Comparison of ENCODE assay signal across 17 mouse cellular contexts in genomic region chr7:132356881-132357840, GRCm38 (mm10). TPM values are rescaled to one million over a fixed set of nuclear protein-coding genes. Genes with fewer than 3 reads are reported as not detected.
A peak's percentile ranks its signal among the peaks of the same experiment; 100 is the strongest.
DNase-seq lines count a peak whose midpoint lies in the region; ATAC-seq and TF ChIP-seq lines count a peak whose summit lies in the region.
"Had no signal": no experiment of that assay in that cellular context is flagged by ENCODE, and none has a peak within 500 bp of the region (broad histone marks: within the 10 kb centered on the region; RNA-seq: fewer than 3 reads in every experiment).

No protein-coding gene starts in this region.

- no peaks in the 10 kb centered on the region for H3K36me3 ChIP-seq in liver, postnatal 0 days (replicated peaks; ENCODE audit: insufficient read depth, low read length)
- no peaks in the 10 kb centered on the region for H3K36me3 ChIP-seq in liver, embryonic 12.5 days
- H3K36me3 ChIP-seq in MEL (ENCODE audit: control insufficient read depth in 1 of 2, insufficient read depth in 2 of 2, low read length in 2 of 2), result peaks cover 0 to 18% of the 10 kb centered on the region in 2 experiments; a peak in 3 of 4 replicates
- H3K36me3 ChIP-seq in embryonic facial prominence, embryonic 15.5 days, result no peaks in the 10 kb centered on the region
- H3K36me3 ChIP-seq: forebrain, embryonic 15.5 days; heart, embryonic 13.5 days; hindbrain, embryonic 12.5 days had no signal

- ATAC-seq in liver, postnatal 0 days, result no peak
- no peak for ATAC-seq in liver, embryonic 12.5 days
- no peak for ATAC-seq in embryonic facial prominence, embryonic 15.5 days (ENCODE audit: insufficient number of reproducible peaks, low FRiP score, low TSS enrichment, low read depth)
- ATAC-seq in activated CD4-positive, CD25-positive, alpha-beta regulatory T cell, adult 4 months, result no peak
- ATAC-seq: forebrain, embryonic 15.5 days; hindbrain, postnatal 0 days had no signal

- TF ChIP-seq POLR2A in MEL (IDR thresholded peaks at IDR 0.05; ENCODE audit: control insufficient read depth in 1 of 2, insufficient read depth in 1 of 2, low read depth in 1 of 2, low read length in 2 of 2, poor library complexity in 1 of 2), result peak in 1 of 2 experiments; percentile 39; a peak in 2 of 4 replicates
- no peak for TF ChIP-seq POLR2A in bone marrow, adult 2 months (IDR thresholded peaks at IDR 0.05; ENCODE audit: borderline replicate concordance, control insufficient read depth, low read depth, low read length)

- TF ChIP-seq EP300 in liver, postnatal 0 days (IDR thresholded peaks at IDR 0.05; ENCODE audit: low read depth), result no peak
- TF ChIP-seq EP300 in MEL (IDR thresholded peaks at IDR 0.05; ENCODE audit: low read depth in 1 of 2, low read length in 2 of 2), result no peak

- H3K9me3 ChIP-seq in liver, postnatal 0 days (ENCODE audit: low read length), result no peaks in the 10 kb centered on the region
- H3K9me3 ChIP-seq in liver, embryonic 12.5 days (replicated peaks), result no peaks in the 10 kb centered on the region
- H3K9me3 ChIP-seq in MEL (replicated peaks; ENCODE audit: insufficient read depth, low read length), result no peaks in the 10 kb centered on the region
- no peaks in the 10 kb centered on the region for H3K9me3 ChIP-seq in embryonic facial prominence, embryonic 15.5 days (replicated peaks)
- H3K9me3 ChIP-seq: forebrain, embryonic 15.5 days; heart, embryonic 13.5 days; hindbrain, embryonic 12.5 days had no signal

- H3K27ac ChIP-seq in liver, postnatal 0 days (ENCODE audit: low read depth), result peak overlapping the region; percentile 49
- H3K27ac ChIP-seq in liver, embryonic 12.5 days, result no peak overlapping the region
- H3K27ac ChIP-seq in MEL (ENCODE audit: control insufficient read depth, low read depth, low read length), result no peak overlapping the region
- H3K27ac ChIP-seq in bone marrow, adult 2 months (ENCODE audit: control insufficient read depth, insufficient read depth, low read depth, low read length, poor library complexity), result peak overlapping the region; percentile 74
- peak overlapping the region; percentile 52; the same call in 1 of the 2 replicates for H3K27ac ChIP-seq in embryonic facial prominence, embryonic 15.5 days (replicated peaks)
- H3K27ac ChIP-seq: forebrain, embryonic 15.5 days; heart, embryonic 13.5 days; hindbrain, embryonic 12.5 days; hindbrain, postnatal 0 days had no signal

- no peak overlapping the region for H3K9ac ChIP-seq in liver, postnatal 0 days (replicated peaks)
- no peak overlapping the region for H3K9ac ChIP-seq in liver, embryonic 12.5 days
- H3K9ac ChIP-seq in MEL (ENCODE audit: control insufficient read depth, low read depth, low read length, poor library complexity, severe bottlenecking), result no peak overlapping the region
- no peak overlapping the region for H3K9ac ChIP-seq in embryonic facial prominence, embryonic 15.5 days
- H3K9ac ChIP-seq: forebrain, embryonic 15.5 days; heart, embryonic 13.5 days; hindbrain, embryonic 12.5 days had no signal

- no peak for TF ChIP-seq CTCF in liver, postnatal 0 days (IDR thresholded peaks at IDR 0.05; ENCODE audit: low read depth)
- no peak for TF ChIP-seq CTCF in MEL (IDR thresholded peaks at IDR 0.05 in 2 of 3, conservative IDR thresholded peaks at IDR 0.05 in 1 of 3; ENCODE audit: control insufficient read depth in 1 of 3, insufficient read depth in 1 of 3, low read depth in 2 of 3, low read length in 3 of 3, poor library complexity in 1 of 3, severe bottlenecking in 1 of 3)
- TF ChIP-seq CTCF in bone marrow, adult 2 months (IDR thresholded peaks at IDR 0.05; ENCODE audit: control insufficient read depth, insufficient read depth, low read length), result no peak

- H3K4me3 ChIP-seq in liver, postnatal 0 days (ENCODE audit: low read depth, low read length), result no peak overlapping the region
- H3K4me3 ChIP-seq in liver, embryonic 12.5 days, result no peak overlapping the region
- no peak overlapping the region for H3K4me3 ChIP-seq in MEL (ENCODE audit: control insufficient read depth in 1 of 2, insufficient read depth in 1 of 2, low read depth in 2 of 2, low read length in 2 of 2)
- no peak overlapping the region for H3K4me3 ChIP-seq in bone marrow, adult 2 months (replicated peaks; ENCODE audit: control insufficient read depth, low read depth, low read length)
- H3K4me3 ChIP-seq in embryonic facial prominence, embryonic 15.5 days (replicated peaks), result no peak overlapping the region
- H3K4me3 ChIP-seq: forebrain, embryonic 15.5 days; heart, embryonic 13.5 days; hindbrain, embryonic 12.5 days had no signal

- peaks cover 12% of the 10 kb centered on the region for H3K4me1 ChIP-seq in liver, postnatal 0 days (ENCODE audit: insufficient read depth)
- H3K4me1 ChIP-seq in liver, embryonic 12.5 days, result peaks cover 9% of the 10 kb centered on the region; the same call in 1 of the 2 replicates
- peaks cover 0 to 35% of the 10 kb centered on the region in 2 experiments; a peak in 2 of 4 replicates for H3K4me1 ChIP-seq in MEL (ENCODE audit: control insufficient read depth in 1 of 2, insufficient read depth in 2 of 2, low read length in 2 of 2)
- peaks cover 15% of the 10 kb centered on the region for H3K4me1 ChIP-seq in bone marrow, adult 2 months (ENCODE audit: control insufficient read depth, insufficient read depth, low read length)
- H3K4me1 ChIP-seq in embryonic facial prominence, embryonic 15.5 days, result peaks cover 16% of the 10 kb centered on the region
- H3K4me1 ChIP-seq: forebrain, embryonic 15.5 days had no signal

- no peak for DNase-seq in liver, postnatal 0 days
- DNase-seq in MEL (ENCODE audit: low read depth, low spot score), result peak; percentile 60
- no peak for DNase-seq in frontal cortex, adult 2 months (ENCODE audit: extremely low spot score in 1 of 2, low spot score in 1 of 2)
- no peak for DNase-seq in layer of hippocampus, adult 8-10 months (ENCODE audit: low spot score in 2 of 2)
- DNase-seq: adrenal gland, postnatal 10 days; cerebellum, adult 18-20 months; cerebellum, postnatal 10 days; gastrocnemius, postnatal 25 days; heart, postnatal 36 days had no signal

- H3K4me2 ChIP-seq in liver, postnatal 0 days (ENCODE audit: low read depth, low read length), result no peak overlapping the region
- no peak overlapping the region for H3K4me2 ChIP-seq in liver, embryonic 12.5 days
- H3K4me2 ChIP-seq in embryonic facial prominence, embryonic 15.5 days (replicated peaks), result no peak overlapping the region
- H3K4me2 ChIP-seq: forebrain, embryonic 15.5 days; heart, embryonic 13.5 days; hindbrain, embryonic 12.5 days had no signal

- no peak for TF ChIP-seq RAD21 in MEL (IDR thresholded peaks at IDR 0.05; ENCODE audit: low read depth, low read length)

- no peaks in the 10 kb centered on the region for H3K79me2 ChIP-seq in MEL (ENCODE audit: control insufficient read depth, insufficient read depth, low read length, poor library complexity)

- H3K27me3 ChIP-seq in liver, postnatal 0 days (ENCODE audit: insufficient read depth, low read length), result no peaks in the 10 kb centered on the region
- no peaks in the 10 kb centered on the region for H3K27me3 ChIP-seq in liver, embryonic 12.5 days (replicated peaks)
- H3K27me3 ChIP-seq in MEL (ENCODE audit: control insufficient read depth in 1 of 2, insufficient read depth in 2 of 2, low read length in 2 of 2), result no peaks in the 10 kb centered on the region
- no peaks in the 10 kb centered on the region for H3K27me3 ChIP-seq in embryonic facial prominence, embryonic 15.5 days
- H3K27me3 ChIP-seq: forebrain, embryonic 15.5 days; heart, embryonic 13.5 days; hindbrain, embryonic 12.5 days had no signal

- 66% methylated on average over 10 of the region's 10 CpGs for WGBS in liver, postnatal 0 days (ENCODE audit: insufficient replicate concordance)
- 53% methylated on average over 10 of the region's 10 CpGs for WGBS in liver, embryonic 12.5 days (ENCODE audit: insufficient replicate concordance)
- WGBS in bone marrow, adult 2 months, result 60% methylated on average over 10 of the region's 10 CpGs
- WGBS in embryonic facial prominence, embryonic 15.5 days, result 43% methylated on average over 10 of the region's 10 CpGs

TF ChIP-seq in MEL, 35 proteins besides CTCF, POLR2A, EP300 and RAD21 (continues in another document):
- TF ChIP-seq MAFK (IDR thresholded peaks at IDR 0.05; ENCODE audit: borderline replicate concordance, low read depth, low read length), result no peak; the same call in 1 of the 2 replicates
- no peak for TF ChIP-seq TCF12 (IDR thresholded peaks at IDR 0.05; ENCODE audit: low read depth, low read length)
- no peak for TF ChIP-seq RCOR1 (IDR thresholded peaks at IDR 0.05; ENCODE audit: low read depth, low read length)
- peak; percentile 6; the same call in 1 of the 2 replicates for TF ChIP-seq SMC3 (IDR thresholded peaks at IDR 0.05; ENCODE audit: low read depth, low read length)
- TF ChIP-seq TAL1 (IDR thresholded peaks at IDR 0.05; ENCODE audit: low read length), result no peak
- TF ChIP-seq CHD1 (IDR thresholded peaks at IDR 0.05; ENCODE audit: low read depth, low read length), result 0 out of 2 replicates have a peak, but pooled peaks have one; percentile 46
- TF ChIP-seq BHLHE40 (IDR thresholded peaks at IDR 0.05; ENCODE audit: borderline replicate concordance, low read depth, low read length), result 0 out of 2 replicates have a peak, but pooled peaks have one; percentile 13
- no peak for TF ChIP-seq GATA1 (IDR thresholded peaks at IDR 0.05; ENCODE audit: low read depth, low read length)
- TF ChIP-seq NRF1 (IDR thresholded peaks at IDR 0.05; ENCODE audit: insufficient read depth, low read depth, low read length, poor library complexity, severe bottlenecking), result no peak
- no peak for TF ChIP-seq E2F4 (IDR thresholded peaks at IDR 0.05; ENCODE audit: borderline replicate concordance, low read depth, low read length)
- no peak for TF ChIP-seq ELF1 (IDR thresholded peaks at IDR 0.05; ENCODE audit: low read depth, low read length)
- TF ChIP-seq ETS1 (IDR thresholded peaks at IDR 0.05; ENCODE audit: low read depth, low read length), result no peak
- no peak for TF ChIP-seq MXI1 (IDR thresholded peaks at IDR 0.05; ENCODE audit: low read depth, low read length)

RNA-seq across cellular contexts. Expression of gene Chst15, which starts 40.1 kb away (rescaled TPM):
- polyA plus RNA-seq in liver, postnatal 0 days (2015; fragmentation: Nextera tagmentation; extraction: Ambion mirVana), result 4.2 and 5.4 TPM in 2 replicates
- polyA plus RNA-seq in liver, embryonic 12.5 days (2016; fragmentation: Nextera tagmentation; extraction: Ambion mirVana), result 8.9 and 9.5 TPM in 2 replicates
- total RNA-seq in MEL (2012; rRNA removed), result 14.3 and 14.9 TPM in 2 replicates
- 10 to 100 TPM in 1 of 2 experiments, not detected in 1; 18.1 TPM for polyA plus RNA-seq in MEL (2012; ENCODE audit: insufficient read depth in 1 of 2, insufficient read length in 2 of 2, low read depth in 1 of 2, low replicate concordance in 2 of 2, missing spikeins in 1 of 2)
- 14.3 and 34.6 TPM in 2 replicates for polyA plus RNA-seq in bone marrow, adult 2 months (2011; ENCODE audit: insufficient read depth, insufficient read length, low replicate concordance, missing spikeins)
- 24.1 and 25.6 TPM in 2 replicates for polyA plus RNA-seq in embryonic facial prominence, embryonic 15.5 days (2015; fragmentation: Nextera tagmentation; extraction: Ambion mirVana)
- polyA plus RNA-seq in frontal cortex, adult 2 months (2012; rRNA removed), result 18.2 and 19.2 TPM in 2 replicates
- 1 to 10 TPM; 2.1 to 4.0 TPM for polyA plus RNA-seq in activated CD4-positive, CD25-positive, alpha-beta regulatory T cell, adult 4 months (2017; shearing (Covaris generic))
- total RNA-seq in layer of hippocampus, adult 8-10 months (2022), result 10 to 100 TPM; 43.0 to 51.0 (median 47.8) TPM

Comparison
In these comparisons a context has a peak if more than half of its experiments do, and no peak if none do; other contexts are left out.
1. H3K27ac ChIP-seq: peak in liver, postnatal 0 days (single experiment), bone marrow, adult 2 months (single experiment) and embryonic facial prominence, embryonic 15.5 days (single experiment); none in liver, embryonic 12.5 days (single experiment) and MEL (single experiment).